Mouse (Mus musculus) intestine, embryonic 14.5 days (tissue): Measurements from ENCODE around the gene Nelfe. TPM values are rescaled to one million over a fixed set of nuclear protein-coding genes. Genes with fewer than 3 reads are reported as not detected.

ENCODE experiments used
- ATAC-seq: fragments of 200-750 bp; cut with Nextera tagmentation; replicated peaks from 2 replicates; pipeline ENCODE4 v1.8.0; 2017; ENCODE audit warnings: low read depth, moderate number of reproducible peaks, moderate TSS enrichment, moderate library complexity; ENCODE audit not compliant: low FRiP score, low TSS enrichment
- DNase-seq: peaks from one replicate; pipeline ENCODE4 v3.0.0-alpha.2; 2018; ENCODE audit warnings: low spot score
- H3K27ac ChIP-seq: fragments of 300-500 bp; sonication (generic); 2 replicates; pipeline ENCODE4 v1.5.1; 2014; ENCODE audit warnings: low read depth, mild to moderate bottlenecking, control low read depth
- H3K27me3 ChIP-seq: fragments of 300-500 bp; sonication (generic); replicated peaks from 2 replicates; pipeline ENCODE4 v1.6.1; 2014; ENCODE audit warnings: low read length, control low read depth; ENCODE audit not compliant: control insufficient read depth, insufficient read depth
- H3K36me3 ChIP-seq: fragments of 300-500 bp; sonication (generic); 2 replicates; pipeline ENCODE4 v1.6.1; 2014; ENCODE audit warnings: low read length, control low read depth; ENCODE audit not compliant: control insufficient read depth, insufficient read depth
- H3K4me1 ChIP-seq: fragments of 300-500 bp; sonication (generic); replicated peaks from 2 replicates; pipeline ENCODE4 v1.6.1; 2014; ENCODE audit warnings: low read length, control low read depth, mixed read lengths; ENCODE audit not compliant: control insufficient read depth, insufficient read depth
- H3K4me2 ChIP-seq: fragments of 300-500 bp; sonication (generic); 2 replicates; pipeline ENCODE4 v1.6.1; 2014; ENCODE audit warnings: low read length
- H3K4me3 ChIP-seq: fragments of 300-500 bp; sonication (generic); 2 replicates; pipeline ENCODE4 v1.5.1; 2014; ENCODE audit warnings: low read depth, low read length, control low read depth, mixed read lengths
- H3K9ac ChIP-seq: fragments of 300-500 bp; sonication (generic); 2 replicates; pipeline ENCODE4 v1.6.1; 2014; ENCODE audit warnings: mild to moderate bottlenecking, low read length
- H3K9me3 ChIP-seq: fragments of 300-500 bp; sonication (generic); 2 replicates; pipeline ENCODE4 v1.6.1; 2016; ENCODE audit warnings: low read length, control low read depth; ENCODE audit not compliant: control insufficient read depth
- WGBS: fragments of 180-500 bp; shearing (Covaris S2); extraction: QIAGEN DNeasy Blood & Tissue Kit; methylation state at CpG from one replicate; pipeline ENCODE4 v1.1.7; 2014; 5-methylcytosine and 5-hydroxymethylcytosine counted together
- polyA plus RNA-seq: library from polyadenylated mRNA; unstranded; fragments of >200 nt; fragmentation: Nextera tagmentation; extraction: Ambion mirVana; gene quantifications from 2 replicates; pipeline ENCODE4 v1.2.1, GENCODE M21; 2014

Gene Nelfe
- polyA plus RNA-seq, 1 experiment from 2014 or later = 121 TPM

DNA sequence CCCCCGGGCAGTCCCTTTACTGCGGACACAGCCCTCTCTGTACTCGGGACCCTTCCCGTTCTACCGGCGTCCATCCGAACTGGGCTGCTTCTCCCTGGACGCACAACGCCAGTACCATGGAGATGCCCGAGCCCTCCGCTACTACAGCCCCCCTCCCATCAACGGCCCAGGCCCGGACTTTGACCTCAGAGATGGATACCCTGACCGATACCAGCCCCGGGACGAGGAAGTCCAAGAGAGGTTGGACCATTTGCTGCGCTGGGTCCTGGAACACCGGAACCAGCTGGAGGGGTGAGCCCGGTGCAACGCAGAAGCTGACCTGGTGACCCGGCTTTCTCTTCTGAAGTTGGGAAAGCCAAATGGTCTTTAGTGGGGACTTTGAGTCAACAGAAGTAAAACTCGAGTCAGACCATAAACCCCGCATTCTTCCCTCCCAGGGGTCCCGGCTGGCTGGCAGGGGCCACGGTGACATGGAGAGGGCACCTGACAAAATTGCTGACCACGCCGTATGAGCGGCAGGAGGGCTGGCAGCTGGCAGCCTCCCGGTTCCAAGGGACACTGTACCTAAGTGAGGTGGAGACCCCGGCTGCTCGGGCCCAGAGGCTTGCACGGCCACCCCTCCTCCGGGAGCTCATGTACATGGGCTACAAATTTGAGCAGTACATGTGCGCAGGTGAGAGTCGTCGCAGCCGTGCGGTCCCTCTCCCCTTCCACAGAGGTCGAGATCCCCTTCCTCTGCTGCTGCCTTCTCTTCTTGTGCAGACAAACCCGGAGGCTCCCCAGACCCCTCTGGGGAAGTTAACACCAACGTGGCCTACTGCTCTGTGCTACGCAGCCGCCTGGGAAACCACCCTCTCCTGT lies 12.5 kb upstream of the Nelfe start:
- H3K4me3 ChIP-seq = peak overlapping the region; percentile 84
- H3K27ac ChIP-seq = peak overlapping the region; percentile 73
- H3K4me1 ChIP-seq = peaks cover 17% of the 10 kb centered on the region
- H3K9me3 ChIP-seq = no peaks in the 10 kb centered on the region
- DNase-seq = no peak
- WGBS = 35% methylated on average over 43 of the region's 43 CpGs
- peaks cover 53% of the 10 kb centered on the region for H3K36me3 ChIP-seq
- ATAC-seq = peak; percentile 4; the same call in 1 of the 2 replicates
- H3K9ac ChIP-seq = peak overlapping the region; percentile 78
- H3K27me3 ChIP-seq = no peaks in the 10 kb centered on the region
- peak overlapping the region; percentile 94 for H3K4me2 ChIP-seq

DNA sequence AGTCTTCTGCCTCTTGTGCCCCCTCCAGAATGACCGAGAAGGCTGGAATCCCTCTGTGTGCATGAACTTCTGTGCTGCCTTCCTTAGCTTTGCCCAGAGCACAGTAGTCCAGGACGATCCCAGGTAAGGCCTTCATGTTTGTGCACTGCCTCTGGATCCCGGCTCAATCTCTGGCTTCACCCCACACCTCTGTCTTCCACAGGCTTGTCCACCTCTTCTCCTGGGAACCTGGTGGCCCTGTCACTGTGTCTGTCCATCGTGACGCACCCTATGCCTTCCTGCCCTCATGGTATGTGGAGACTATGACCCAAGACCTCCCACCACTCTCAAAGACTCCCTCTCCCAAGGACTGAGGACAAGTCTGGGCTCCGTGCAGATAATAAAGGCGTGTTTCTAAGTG lies 11.4 kb upstream of the Nelfe start:
- no peak overlapping the region for H3K4me3 ChIP-seq
- H3K9ac ChIP-seq = no peak overlapping the region
- H3K4me2 ChIP-seq = no peak overlapping the region
- WGBS = 90% methylated on average over 7 of the region's 7 CpGs
- no peak overlapping the region for H3K27ac ChIP-seq
- H3K36me3 ChIP-seq = peaks cover 60% of the 10 kb centered on the region
- H3K9me3 ChIP-seq = no peaks in the 10 kb centered on the region
- H3K4me1 ChIP-seq = peaks cover 17% of the 10 kb centered on the region
- ATAC-seq (no peak), DNase-seq (no peak)
- no peaks in the 10 kb centered on the region for H3K27me3 ChIP-seq

DNA sequence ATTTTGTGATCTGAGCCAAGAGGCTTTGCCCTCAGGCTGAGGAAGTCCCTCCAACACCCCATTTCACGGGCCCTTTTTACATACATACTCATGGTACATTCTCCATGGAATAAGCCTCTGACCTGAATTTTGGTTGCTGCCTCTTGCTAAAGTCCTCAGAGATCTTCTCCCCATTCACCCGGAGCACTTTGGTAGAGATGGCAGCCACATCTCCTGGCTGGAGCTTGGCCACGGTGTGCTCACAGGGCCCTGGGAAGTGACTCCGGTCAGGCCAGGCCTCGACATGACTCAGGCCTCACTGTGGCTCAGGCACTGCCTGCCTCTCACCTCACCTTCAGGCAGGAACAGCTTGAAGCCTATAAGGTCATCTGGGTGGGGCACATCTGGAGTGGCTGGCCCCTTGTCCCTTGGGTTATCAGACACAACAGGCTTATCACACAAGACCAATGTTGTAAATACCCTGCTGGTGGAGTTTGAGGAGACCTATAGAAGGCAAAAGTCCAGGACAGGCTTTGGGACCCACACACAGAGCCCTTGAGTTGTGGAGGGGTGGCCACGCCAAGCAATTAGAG lies 9.4 kb upstream of the Nelfe start:
- no peak overlapping the region for H3K4me3 ChIP-seq
- H3K4me1 ChIP-seq = peaks cover 12% of the 10 kb centered on the region
- H3K27me3 ChIP-seq = no peaks in the 10 kb centered on the region
- DNase-seq = no peak
- H3K36me3 ChIP-seq = peaks cover 70% of the 10 kb centered on the region
- no peak overlapping the region for H3K4me2 ChIP-seq
- H3K9me3 ChIP-seq = no peaks in the 10 kb centered on the region
- H3K9ac ChIP-seq = no peak overlapping the region
- H3K27ac ChIP-seq = no peak overlapping the region
- 83% methylated on average over 6 of the region's 6 CpGs for WGBS
- ATAC-seq = no peak

DNA sequence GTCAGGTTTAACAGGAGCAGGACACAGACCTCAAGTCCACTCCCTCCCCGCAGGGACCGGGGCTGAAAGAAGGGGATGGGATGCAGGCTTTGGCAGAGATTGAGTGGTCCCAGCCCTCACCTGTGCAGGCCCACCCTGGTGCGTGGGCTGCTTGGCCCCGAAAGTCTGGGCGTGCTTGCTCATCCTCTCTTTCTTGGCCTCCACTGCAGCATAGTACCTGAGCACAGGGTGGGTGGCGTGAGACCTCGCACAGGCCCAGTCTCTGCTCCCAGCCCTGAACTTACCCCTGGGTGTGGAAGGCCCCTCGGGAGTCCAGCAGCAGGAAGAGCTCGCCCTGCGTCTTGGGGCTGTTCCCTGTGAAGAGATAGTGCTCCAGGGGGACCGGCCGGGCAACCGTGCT lies 5.3 kb upstream of the Nelfe start:
- Histone ChIP-seq H3K9me3 (no peaks in the 10 kb centered on the region), H3K36me3 (peaks cover 80% of the 10 kb centered on the region), H3K27ac (no peak overlapping the region), H3K4me1 (peaks cover 3% of the 10 kb centered on the region; the same call in 1 of the 2 replicates), H3K4me2 (no peak overlapping the region), H3K27me3 (no peaks in the 10 kb centered on the region), H3K4me3 (no peak overlapping the region), H3K9ac (no peak overlapping the region)
- ATAC-seq (no peak), DNase-seq (no peak)
- WGBS = 92% methylated on average over 13 of the region's 13 CpGs

DNA sequence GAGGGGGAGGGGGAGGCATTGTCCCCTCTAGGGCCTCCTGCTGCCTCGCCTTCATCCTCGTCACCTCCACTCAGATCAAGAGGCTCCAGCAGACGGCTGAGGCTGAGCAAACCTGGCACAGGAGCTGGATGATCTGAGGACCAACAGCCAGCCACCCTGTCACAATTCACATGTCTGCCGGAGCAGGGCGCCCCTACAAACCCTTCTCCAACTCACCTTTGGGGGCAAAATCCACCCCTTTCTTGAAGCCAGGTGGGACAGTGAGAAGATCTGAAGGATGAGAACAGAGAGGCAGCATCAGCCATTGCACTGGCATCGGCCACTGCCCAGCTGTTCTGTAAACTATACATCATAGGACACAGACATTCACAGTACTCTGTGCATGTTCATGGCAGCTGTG lies 3.0 kb upstream of the Nelfe start:
- DNase-seq (no peak), ATAC-seq (no peak)
- Histone ChIP-seq H3K4me1 (peaks cover 10% of the 10 kb centered on the region), H3K27ac (no peak overlapping the region), H3K4me3 (no peak overlapping the region), H3K36me3 (peaks cover 64% of the 10 kb centered on the region), H3K4me2 (no peak overlapping the region), H3K9me3 (no peaks in the 10 kb centered on the region), H3K27me3 (no peaks in the 10 kb centered on the region), H3K9ac (no peak overlapping the region)
- WGBS = 91% methylated on average over 6 of the region's 6 CpGs

- Histone ChIP-seq H3K36me3 (peaks cover 64% of the 10 kb centered on the region), H3K4me2 (no peak overlapping the region), H3K27me3 (no peaks in the 10 kb centered on the region), H3K9me3 (no peaks in the 10 kb centered on the region), H3K4me1 (peaks cover 10% of the 10 kb centered on the region), H3K9ac (no peak overlapping the region), H3K4me3 (no peak overlapping the region), H3K27ac (no peak overlapping the region)
- DNase-seq = no peak
- 94% methylated on average over 7 of the region's 7 CpGs for WGBS
- ATAC-seq = no peak
These were observed 2.6 kb upstream of the Nelfe start for GRCm38 (mm10) chr17:34847615-34848014.

DNA sequence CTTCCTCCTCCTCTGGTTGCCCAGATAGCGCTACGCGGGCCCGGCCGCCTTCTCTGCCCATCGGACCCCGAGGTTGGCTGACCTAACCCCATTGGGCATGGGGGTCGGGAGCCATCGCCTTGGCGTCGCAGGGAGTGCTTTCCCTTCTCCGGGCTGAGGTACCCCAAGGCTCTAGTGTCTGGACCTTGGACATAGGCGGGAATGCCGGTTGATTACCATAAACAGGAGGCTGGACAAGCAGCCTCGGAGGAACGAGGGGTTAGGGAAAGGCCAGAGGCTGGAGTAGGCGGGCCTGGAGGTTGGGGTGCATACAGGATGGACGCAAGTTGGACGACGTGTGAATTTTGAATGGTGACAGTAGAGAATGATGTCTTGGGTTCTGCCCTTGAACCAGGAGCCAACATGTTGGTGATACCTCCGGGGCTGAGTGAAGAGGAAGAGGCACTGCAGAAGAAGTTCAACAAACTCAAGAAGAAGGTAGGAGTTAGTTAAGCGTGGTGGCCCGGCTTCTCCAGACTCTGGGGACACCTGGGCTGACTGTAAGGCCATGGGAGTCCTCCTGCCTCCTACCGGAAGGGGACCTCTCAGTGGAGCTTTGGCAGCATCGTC lies 430 bp downstream of the Nelfe start:
- peak overlapping the region; percentile 60 for H3K27ac ChIP-seq
- H3K9me3 ChIP-seq = no peaks in the 10 kb centered on the region
- WGBS = 1% methylated on average over 25 of the region's 25 CpGs
- H3K9ac ChIP-seq = peak overlapping the region; percentile 73
- H3K27me3 ChIP-seq = no peaks in the 10 kb centered on the region
- H3K4me2 ChIP-seq = peak overlapping the region; percentile 74
- ATAC-seq (no peak), DNase-seq (no peak)
- peaks cover 10% of the 10 kb centered on the region for H3K4me1 ChIP-seq
- peak overlapping the region; percentile 88 for H3K4me3 ChIP-seq
- peaks cover 64% of the 10 kb centered on the region for H3K36me3 ChIP-seq

DNA sequence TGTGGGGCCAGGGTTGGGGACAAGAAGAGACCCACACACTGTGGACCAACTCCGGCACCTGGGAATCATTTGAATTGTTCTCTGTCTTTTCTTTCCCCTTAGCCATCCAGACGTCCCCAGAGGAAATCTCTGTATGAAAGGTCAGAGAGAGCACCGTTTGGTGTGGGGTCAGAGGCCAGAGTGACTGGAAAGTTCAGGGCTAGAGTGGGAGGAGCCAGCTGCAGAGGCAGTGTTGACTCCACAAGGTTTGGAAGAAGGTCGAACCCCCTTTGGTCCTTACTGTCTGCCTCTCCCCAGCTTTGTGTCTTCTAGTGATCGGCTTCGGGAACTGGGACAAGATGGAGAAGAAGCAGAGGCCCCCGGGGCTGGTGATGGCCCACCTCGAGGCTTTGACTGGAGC lies 3.3 kb downstream of the Nelfe start:
- no peak overlapping the region for H3K4me2 ChIP-seq
- H3K4me3 ChIP-seq = no peak overlapping the region
- no peak for ATAC-seq
- H3K4me1 ChIP-seq = peaks cover 10% of the 10 kb centered on the region
- H3K27ac ChIP-seq = no peak overlapping the region
- no peaks in the 10 kb centered on the region for H3K27me3 ChIP-seq
- H3K9ac ChIP-seq = no peak overlapping the region
- no peak for DNase-seq
- 79% methylated on average over 8 of the region's 8 CpGs for WGBS
- H3K9me3 ChIP-seq = no peaks in the 10 kb centered on the region
- H3K36me3 ChIP-seq = peaks cover 58% of the 10 kb centered on the region
